Mouse (Mus musculus): ENCODE measurements at regions not wholly inside any gene's neighbourhood (a gene's known extent, or its start where the extent isn't known, plus 50 kb on each side); places are given as distances from the start of the nearest gene placed in this dataset.

GRCm38 (mm10) chr1:55963867-55964266 lies 558.1 kb downstream of the Plcl1 start:
- peaks cover 4% of the 10 kb centered on the region for H3K27me3 ChIP-seq (ENCODE audit: control insufficient read depth, insufficient read depth, insufficient read length)
- H3K79me2 ChIP-seq (ENCODE audit: control insufficient read depth, insufficient read depth) = no peaks in the 10 kb centered on the region
- no peak overlapping the region for H3K4me3 ChIP-seq
- no peak for TF ChIP-seq SRF (IDR thresholded peaks at IDR 0.05; ENCODE audit: control insufficient read depth, insufficient read length, low read depth)
- TF ChIP-seq E2F4 (IDR thresholded peaks at IDR 0.05; ENCODE audit: insufficient read depth) = no peak
- no peak for TF ChIP-seq TCF12 (IDR thresholded peaks at IDR 0.05; ENCODE audit: insufficient read depth, poor library complexity, severe bottlenecking)
- TF ChIP-seq POLR2A (IDR thresholded peaks at IDR 0.05; ENCODE audit: insufficient read length, low read depth) = no peak
- no peak for TF ChIP-seq REST (IDR thresholded peaks at IDR 0.05; ENCODE audit: insufficient read depth, insufficient read length)
- TF ChIP-seq TCF3 (IDR thresholded peaks at IDR 0.05; ENCODE audit: insufficient read length, low read depth) = no peak
- H3K4me2 ChIP-seq (ENCODE audit: low read depth) = peak overlapping the region; percentile 45
- no peaks in the 10 kb centered on the region for H3K36me3 ChIP-seq (ENCODE audit: control insufficient read depth, insufficient read depth)
- no peak overlapping the region for H3ac ChIP-seq (ENCODE audit: control insufficient read depth, insufficient read length)

DNA sequence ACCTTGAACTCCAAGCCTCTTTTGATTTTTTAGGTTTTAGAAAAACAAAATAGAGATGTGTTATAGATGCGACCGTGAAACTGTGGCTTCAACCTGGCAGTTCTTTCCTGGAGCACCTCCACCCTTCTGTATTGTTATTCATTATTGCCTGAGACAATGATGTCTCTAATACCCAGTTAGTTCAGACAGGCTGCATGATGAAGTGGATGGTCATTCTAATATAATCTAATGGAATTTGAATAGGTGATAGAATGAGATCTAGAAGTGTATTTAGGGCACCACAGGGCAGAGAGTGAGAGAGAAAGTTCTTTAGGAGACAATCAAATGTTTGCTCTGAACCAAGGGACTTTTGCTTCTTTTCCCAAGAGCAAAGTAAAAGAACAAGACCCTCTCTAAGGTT lies 560.6 kb downstream of the Plcl1 start:
- Histone ChIP-seq H3K27me3 (ENCODE audit: control insufficient read depth, insufficient read depth, insufficient read length) (peaks cover 4% of the 10 kb centered on the region), H3K36me3 (ENCODE audit: control insufficient read depth, insufficient read depth) (no peaks in the 10 kb centered on the region), H3K4me3 (no peak overlapping the region), H3ac (ENCODE audit: control insufficient read depth, insufficient read length) (no peak overlapping the region), H3K4me2 (ENCODE audit: low read depth) (no peak overlapping the region), H3K79me2 (ENCODE audit: control insufficient read depth, insufficient read depth) (no peaks in the 10 kb centered on the region)
- no peak for TF ChIP-seq TCF12 (IDR thresholded peaks at IDR 0.05; ENCODE audit: insufficient read depth, poor library complexity, severe bottlenecking)
- TF ChIP-seq POLR2A (IDR thresholded peaks at IDR 0.05; ENCODE audit: insufficient read length, low read depth) = no peak
- no peak for TF ChIP-seq POLR2AphosphoS2 (IDR thresholded peaks at IDR 0.05; ENCODE audit: insufficient read length, low read depth)
- TF ChIP-seq MAX (IDR thresholded peaks at IDR 0.05; ENCODE audit: low read depth) = no peak
- TF ChIP-seq MYOD1 (IDR thresholded peaks at IDR 0.05; ENCODE audit: control insufficient read depth in 1 of 3, insufficient read length in 2 of 3, low read depth in 2 of 3) = no peak
- no peak for TF ChIP-seq TCF3 (IDR thresholded peaks at IDR 0.05; ENCODE audit: insufficient read length, low read depth)
- TF ChIP-seq USF1 (IDR thresholded peaks at IDR 0.05; ENCODE audit: low read depth) = no peak
- no peak for TF ChIP-seq E2F4 (IDR thresholded peaks at IDR 0.05; ENCODE audit: insufficient read depth)
- TF ChIP-seq REST (IDR thresholded peaks at IDR 0.05; ENCODE audit: insufficient read depth, insufficient read length) = no peak
- no peak for TF ChIP-seq CEBPB (IDR thresholded peaks at IDR 0.05; ENCODE audit: insufficient read depth, poor library complexity, severe bottlenecking)
- TF ChIP-seq SRF (IDR thresholded peaks at IDR 0.05; ENCODE audit: control insufficient read depth, insufficient read length, low read depth) = no peak
- TF ChIP-seq MYOG (IDR thresholded peaks at IDR 0.05; ENCODE audit: control insufficient read depth in 1 of 3, insufficient read depth in 1 of 3, insufficient read length in 2 of 3, low read depth in 2 of 3) = no peak

DNA sequence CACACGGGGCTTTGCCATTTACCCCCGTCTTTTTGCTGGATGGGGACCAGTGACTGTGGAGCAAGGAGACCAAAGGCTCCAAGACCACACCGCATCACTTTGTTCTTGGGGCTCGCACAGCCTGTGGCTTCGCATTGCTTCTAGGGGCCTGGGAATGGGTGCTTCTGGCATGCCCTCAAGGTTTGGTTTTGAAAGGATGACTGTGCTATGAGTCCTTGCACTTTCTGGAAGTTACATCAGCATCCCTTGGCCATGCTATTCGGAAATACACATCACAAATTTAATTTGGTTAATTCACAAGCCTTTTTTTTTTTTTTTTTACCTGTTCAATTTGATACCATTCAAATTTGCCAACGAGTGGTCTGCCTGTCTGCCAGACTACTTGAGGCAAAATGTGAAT lies 562.1 kb downstream of the Plcl1 start:
- no peaks in the 10 kb centered on the region for H3K36me3 ChIP-seq (ENCODE audit: control insufficient read depth, insufficient read depth)
- H3ac ChIP-seq (ENCODE audit: control insufficient read depth, insufficient read length) = no peak overlapping the region
- no peak overlapping the region for H3K4me2 ChIP-seq (ENCODE audit: low read depth)
- H3K27me3 ChIP-seq (ENCODE audit: control insufficient read depth, insufficient read depth, insufficient read length) = no peaks in the 10 kb centered on the region
- H3K4me3 ChIP-seq = no peak overlapping the region
- H3K79me2 ChIP-seq (ENCODE audit: control insufficient read depth, insufficient read depth) = no peaks in the 10 kb centered on the region
- TF ChIP-seq TCF3 (IDR thresholded peaks at IDR 0.05; ENCODE audit: insufficient read length, low read depth) = no peak
- peak; percentile 89 for TF ChIP-seq CEBPB (IDR thresholded peaks at IDR 0.05; ENCODE audit: insufficient read depth, poor library complexity, severe bottlenecking)
- no peak for TF ChIP-seq REST (IDR thresholded peaks at IDR 0.05; ENCODE audit: insufficient read depth, insufficient read length)

GRCm38 (mm10) chr1:55977796-55978195 lies 572.1 kb downstream of the Plcl1 start:
- H3ac ChIP-seq (ENCODE audit: control insufficient read depth, insufficient read length) = no peak overlapping the region
- H3K36me3 ChIP-seq (ENCODE audit: control insufficient read depth, insufficient read depth) = no peaks in the 10 kb centered on the region
- H3K4me3 ChIP-seq = no peak overlapping the region
- TF ChIP-seq E2F4 (IDR thresholded peaks at IDR 0.05; ENCODE audit: insufficient read depth) = no peak
- no peak for TF ChIP-seq TCF12 (IDR thresholded peaks at IDR 0.05; ENCODE audit: insufficient read depth, poor library complexity, severe bottlenecking)
- no peak for TF ChIP-seq SRF (IDR thresholded peaks at IDR 0.05; ENCODE audit: control insufficient read depth, insufficient read length, low read depth)
- TF ChIP-seq USF1 (IDR thresholded peaks at IDR 0.05; ENCODE audit: low read depth) = no peak
- TF ChIP-seq MAX (IDR thresholded peaks at IDR 0.05; ENCODE audit: low read depth) = no peak
- TF ChIP-seq MYOG (IDR thresholded peaks at IDR 0.05; ENCODE audit: control insufficient read depth in 1 of 3, insufficient read depth in 1 of 3, insufficient read length in 2 of 3, low read depth in 2 of 3) = no peak
- TF ChIP-seq POLR2AphosphoS2 (IDR thresholded peaks at IDR 0.05; ENCODE audit: insufficient read length, low read depth) = no peak
- TF ChIP-seq POLR2A (IDR thresholded peaks at IDR 0.05; ENCODE audit: insufficient read length, low read depth) = no peak
- TF ChIP-seq CEBPB (IDR thresholded peaks at IDR 0.05; ENCODE audit: insufficient read depth, poor library complexity, severe bottlenecking) = no peak
- no peak for TF ChIP-seq REST (IDR thresholded peaks at IDR 0.05; ENCODE audit: insufficient read depth, insufficient read length)
- TF ChIP-seq MYOD1 (IDR thresholded peaks at IDR 0.05; ENCODE audit: control insufficient read depth in 1 of 3, insufficient read length in 2 of 3, low read depth in 2 of 3) = no peak
- no peak for TF ChIP-seq TCF3 (IDR thresholded peaks at IDR 0.05; ENCODE audit: insufficient read length, low read depth)
- no peaks in the 10 kb centered on the region for H3K27me3 ChIP-seq (ENCODE audit: control insufficient read depth, insufficient read depth, insufficient read length)
- H3K4me2 ChIP-seq (ENCODE audit: low read depth) = no peak overlapping the region
- H3K79me2 ChIP-seq (ENCODE audit: control insufficient read depth, insufficient read depth) = no peaks in the 10 kb centered on the region

- H3K27me3 ChIP-seq (ENCODE audit: control insufficient read depth, insufficient read depth, insufficient read length) = no peaks in the 10 kb centered on the region
- H3K36me3 ChIP-seq (ENCODE audit: control insufficient read depth, insufficient read depth) = no peaks in the 10 kb centered on the region
- no peaks in the 10 kb centered on the region for H3K79me2 ChIP-seq (ENCODE audit: control insufficient read depth, insufficient read depth)
- no peak overlapping the region for H3ac ChIP-seq (ENCODE audit: control insufficient read depth, insufficient read length)
- TF ChIP-seq TCF12 (IDR thresholded peaks at IDR 0.05; ENCODE audit: insufficient read depth, poor library complexity, severe bottlenecking) (no peak), MAX (IDR thresholded peaks at IDR 0.05; ENCODE audit: low read depth) (no peak), POLR2A (IDR thresholded peaks at IDR 0.05; ENCODE audit: insufficient read length, low read depth) (no peak), MYOG (IDR thresholded peaks at IDR 0.05; ENCODE audit: control insufficient read depth in 1 of 3, insufficient read depth in 1 of 3, insufficient read length in 2 of 3, low read depth in 2 of 3) (no peak), CEBPB (IDR thresholded peaks at IDR 0.05; ENCODE audit: insufficient read depth, poor library complexity, severe bottlenecking) (no peak), E2F4 (IDR thresholded peaks at IDR 0.05; ENCODE audit: insufficient read depth) (no peak), TCF3 (IDR thresholded peaks at IDR 0.05; ENCODE audit: insufficient read length, low read depth) (no peak), REST (IDR thresholded peaks at IDR 0.05; ENCODE audit: insufficient read depth, insufficient read length) (no peak), MYOD1 (IDR thresholded peaks at IDR 0.05; ENCODE audit: control insufficient read depth in 1 of 3, insufficient read length in 2 of 3, low read depth in 2 of 3) (no peak), SRF (IDR thresholded peaks at IDR 0.05; ENCODE audit: control insufficient read depth, insufficient read length, low read depth) (no peak), POLR2AphosphoS2 (IDR thresholded peaks at IDR 0.05; ENCODE audit: insufficient read length, low read depth) (no peak), USF1 (IDR thresholded peaks at IDR 0.05; ENCODE audit: low read depth) (no peak)
- no peak overlapping the region for H3K4me3 ChIP-seq
- no peak overlapping the region for H3K4me2 ChIP-seq (ENCODE audit: low read depth)
Observed at GRCm38 (mm10) chr1:55983522-55984066, 577.9 kb downstream of the Plcl1 start.
